ENCODE assay signal across 28 mouse cellular contexts in the genomic region with DNA sequence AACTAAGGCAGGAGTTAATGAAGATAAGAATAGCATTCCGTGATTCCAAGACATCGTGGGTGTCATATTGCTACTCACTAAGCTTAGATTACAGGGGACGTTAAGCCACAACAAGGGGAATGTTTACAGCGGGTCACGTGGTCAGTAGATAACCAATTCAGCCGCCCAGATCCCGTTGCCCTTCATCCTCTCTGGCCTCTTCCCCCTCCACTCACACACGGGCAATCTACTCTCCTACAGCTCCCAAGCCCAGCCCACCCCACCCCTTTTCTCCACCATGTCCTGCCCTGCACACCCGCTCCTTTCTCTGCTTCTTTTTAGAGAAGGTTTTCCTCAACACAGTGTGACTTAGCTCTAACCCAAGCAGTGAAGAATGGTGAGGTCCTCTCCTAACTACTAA.
DNase-seq lines count a peak whose midpoint lies in the region; ATAC-seq and TF ChIP-seq lines count a peak whose summit lies in the region.
"Had no signal": no experiment of that assay in that cellular context is flagged by ENCODE, and none has a peak within 500 bp of the region (broad histone marks: within the 10 kb centered on the region; RNA-seq: fewer than 3 reads in every experiment).

No protein-coding gene starts in this region.

- H3K4me3 ChIP-seq in kidney, embryonic 14.5 days (ENCODE audit: low read length) = no peak overlapping the region
- H3K4me3 ChIP-seq in C2C12 (ENCODE audit: insufficient read depth, poor library complexity, severe bottlenecking) = no peak overlapping the region
- H3K4me3 ChIP-seq in ES-E14 (ENCODE audit: insufficient read depth in 1 of 2, low read depth in 1 of 2, low read length in 2 of 2, poor library complexity in 1 of 2, severe bottlenecking in 1 of 2) = peak overlapping the region in 1 of 2 experiments; percentile 58; a peak in 3 of 4 replicates
- H3K4me3 ChIP-seq: embryonic facial prominence, embryonic 10.5 days; embryonic facial prominence, embryonic 13.5 days; erythroblast, embryonic 14.5 days; forebrain, embryonic 12.5 days; forebrain, embryonic 15.5 days; hindbrain, embryonic 10.5 days; hindbrain, embryonic 13.5 days; intestine, embryonic 15.5 days had no signal

- H3K4me1 ChIP-seq in kidney, embryonic 14.5 days (ENCODE audit: control insufficient read depth, insufficient read depth, low read length) = no peaks in the 10 kb centered on the region
- peaks cover 0 to 4% of the 10 kb centered on the region in 2 experiments; a peak in 1 of 4 replicates for H3K4me1 ChIP-seq in ES-E14 (ENCODE audit: control insufficient read depth in 2 of 2, insufficient read depth in 2 of 2, low read length in 2 of 2, poor library complexity in 1 of 2)
- H3K4me1 ChIP-seq: embryonic facial prominence, embryonic 10.5 days; forebrain, embryonic 12.5 days; forebrain, embryonic 15.5 days; hindbrain, embryonic 10.5 days; hindbrain, embryonic 13.5 days; intestine, embryonic 15.5 days had no signal

- ATAC-seq in kidney, embryonic 14.5 days (ENCODE audit: low FRiP score, low TSS enrichment) = peak; percentile 68
- ATAC-seq: CD4-positive, CD25-positive, alpha-beta regulatory T cell, adult 4 months; forebrain, embryonic 15.5 days; hindbrain, embryonic 16.5 days; intestine, embryonic 15.5 days; Patski had no signal

- no peaks in the 10 kb centered on the region for H3K79me2 ChIP-seq in C2C12 (ENCODE audit: control insufficient read depth, insufficient read depth)

- TF ChIP-seq CTCF in C2C12 (IDR thresholded peaks at IDR 0.05; ENCODE audit: control insufficient read depth, insufficient read depth, insufficient read length) = no peak

- no peaks in the 10 kb centered on the region for H3K79me3 ChIP-seq in C2C12 (ENCODE audit: low read depth)

- no peak overlapping the region for H3ac ChIP-seq in C2C12 (ENCODE audit: control insufficient read depth, insufficient read length, low read depth)

- in situ Hi-C loops in ES-E14 (cut with MboI; ENCODE audit: low sequenced_read_pairs in 2 of 2, unreplicated experiment in 2 of 2) = no loop called here

- H3K9ac ChIP-seq in kidney, embryonic 14.5 days (ENCODE audit: low read depth, low read length) = no peak overlapping the region
- peak overlapping the region; percentile 0; the same call in 1 of the 2 replicates for H3K9ac ChIP-seq in ES-E14 (ENCODE audit: insufficient read depth, low read depth, low read length, poor library complexity, severe bottlenecking)
- H3K9ac ChIP-seq: embryonic facial prominence, embryonic 13.5 days; forebrain, embryonic 12.5 days; forebrain, embryonic 15.5 days; hindbrain, embryonic 13.5 days; intestine, embryonic 15.5 days had no signal

- H3K27ac ChIP-seq in kidney, embryonic 14.5 days (ENCODE audit: low read depth, low read length) = no peak overlapping the region
- H3K27ac ChIP-seq in ES-E14 (ENCODE audit: insufficient read depth, low read depth, low read length, poor library complexity, severe bottlenecking) = no peak overlapping the region
- H3K27ac ChIP-seq: embryonic facial prominence, embryonic 10.5 days; embryonic facial prominence, embryonic 13.5 days; forebrain, embryonic 12.5 days; forebrain, embryonic 15.5 days; hindbrain, embryonic 10.5 days; hindbrain, embryonic 13.5 days; intestine, embryonic 15.5 days had no signal

- WGBS in kidney, embryonic 14.5 days = 36% methylated on average over 9 of the region's 9 CpGs

- H3K27me3 ChIP-seq in kidney, embryonic 14.5 days (ENCODE audit: control insufficient read depth, insufficient read depth, low read length) = no peaks in the 10 kb centered on the region
- H3K27me3 ChIP-seq in C2C12 (ENCODE audit: control insufficient read depth, insufficient read depth, insufficient read length) = no peaks in the 10 kb centered on the region
- H3K27me3 ChIP-seq: embryonic facial prominence, embryonic 13.5 days; forebrain, embryonic 12.5 days; forebrain, embryonic 15.5 days; hindbrain, embryonic 13.5 days; intestine, embryonic 15.5 days; Patski had no signal

- H3K9me3 ChIP-seq in kidney, embryonic 14.5 days (ENCODE audit: control insufficient read depth, low read length) = no peaks in the 10 kb centered on the region
- H3K9me3 ChIP-seq in ES-E14 (ENCODE audit: control insufficient read depth, insufficient read depth, low read depth, low read length) = no peaks in the 10 kb centered on the region
- H3K9me3 ChIP-seq: embryonic facial prominence, embryonic 10.5 days; embryonic facial prominence, embryonic 13.5 days; forebrain, embryonic 12.5 days; forebrain, embryonic 15.5 days; hindbrain, embryonic 10.5 days; hindbrain, embryonic 13.5 days; intestine, embryonic 15.5 days had no signal

- H3K36me3 ChIP-seq in kidney, embryonic 14.5 days (ENCODE audit: control insufficient read depth, insufficient read depth, low read length) = no peaks in the 10 kb centered on the region
- H3K36me3 ChIP-seq in C2C12 (ENCODE audit: control insufficient read depth, insufficient read depth) (no peaks in the 10 kb centered on the region), ES-E14 (ENCODE audit: control insufficient read depth, insufficient read depth, low read length, poor library complexity, severe bottlenecking) (no peaks in the 10 kb centered on the region; the same call in 1 of the 2 replicates)
- H3K36me3 ChIP-seq: embryonic facial prominence, embryonic 10.5 days; embryonic facial prominence, embryonic 13.5 days; forebrain, embryonic 12.5 days; forebrain, embryonic 15.5 days; G1E; hindbrain, embryonic 10.5 days; hindbrain, embryonic 13.5 days; intestine, embryonic 15.5 days had no signal

- no peak overlapping the region for H3K4me2 ChIP-seq in kidney, embryonic 14.5 days (replicated peaks; ENCODE audit: low read depth, low read length)
- H3K4me2 ChIP-seq: embryonic facial prominence, embryonic 13.5 days; forebrain, embryonic 12.5 days; forebrain, embryonic 15.5 days; heart, embryonic 11.5 days; hindbrain, embryonic 13.5 days; intestine, embryonic 15.5 days had no signal

- DNase-seq in kidney, adult 8-10 months = no peak
- DNase-seq in ES-E14 (ENCODE audit: low read depth, low spot score) = no peak
- no peak for DNase-seq in urinary bladder, adult 18-20 months (ENCODE audit: low spot score in 2 of 2)
- no peak for DNase-seq in cerebellum, postnatal 14 days
- DNase-seq: adrenal gland, adult 2 months; adrenal gland, postnatal 14 days; B cell, adult 2 months; cerebellum, adult 11 months; cerebellum, adult 2 months; cerebellum, adult 9-11 months; cerebellum, postnatal 36 days; embryo, embryonic 11 days; gastrocnemius, postnatal 25 days had no signal

TF ChIP-seq in C2C12, 6 proteins besides CTCF, POLR2A, EP300 and RAD21:
- TF ChIP-seq USF1 (IDR thresholded peaks at IDR 0.05; ENCODE audit: low read depth) = peak; percentile 35
- TF ChIP-seq CEBPB (IDR thresholded peaks at IDR 0.05; ENCODE audit: low read depth) = no peak
- no peak for TF ChIP-seq FOSL1 (IDR thresholded peaks at IDR 0.05; ENCODE audit: insufficient read depth, low read length, poor library complexity, severe bottlenecking)

TF ChIP-seq in ES-E14, 5 proteins besides CTCF, POLR2A, EP300 and RAD21:
- no peak for TF ChIP-seq MAFK (IDR thresholded peaks at IDR 0.05; ENCODE audit: insufficient read depth, low read depth, low read length)
- TF ChIP-seq ZNF384 (IDR thresholded peaks at IDR 0.05; ENCODE audit: low read depth, low read length) = no peak
- no peak for TF ChIP-seq ZC3H11A (IDR thresholded peaks at IDR 0.05; ENCODE audit: borderline replicate concordance, low read depth, low read length)
- TF ChIP-seq HCFC1 (IDR thresholded peaks at IDR 0.05; ENCODE audit: borderline replicate concordance, insufficient read depth, low read length) = no peak
- no peak for TF ChIP-seq CHD2 (IDR thresholded peaks at IDR 0.05; ENCODE audit: low read depth, low read length)
TF ChIP-seq in ES-E14: peak in this region for 0.
